Mouse (Mus musculus) stomach, postnatal 0 days (tissue): ENCODE data around the gene Med13l. TPM values are rescaled to one million over a fixed set of nuclear protein-coding genes. Genes with fewer than 3 reads are reported as not detected.

ENCODE experiments used
- ATAC-seq: fragments of 200-750 bp; cut with Nextera tagmentation; 2 replicates; pipeline ENCODE4 v1.8.0; 2017; ENCODE audit not compliant: low FRiP score, low TSS enrichment
- DNase-seq: peaks from one replicate; pipeline ENCODE4 v3.0.0-alpha.2; 2016; ENCODE audit warnings: low spot score
- H3K27ac ChIP-seq: fragments of 300-500 bp; sonication (generic); replicated peaks from 2 replicates; pipeline ENCODE4 v1.5.1; 2014; ENCODE audit warnings: mild to moderate bottlenecking, control low read depth
- H3K27me3 ChIP-seq: fragments of 300-500 bp; sonication (generic); 2 replicates; pipeline ENCODE4 v1.6.1; 2014; ENCODE audit warnings: low read length; ENCODE audit not compliant: control insufficient read depth, insufficient read depth
- H3K36me3 ChIP-seq: fragments of 300-500 bp; sonication (generic); 2 replicates; pipeline ENCODE4 v1.6.1; 2014; ENCODE audit warnings: low read length, mixed read lengths; ENCODE audit not compliant: control insufficient read depth, insufficient read depth
- H3K4me1 ChIP-seq: fragments of 300-500 bp; sonication (generic); replicated peaks from 2 replicates; pipeline ENCODE4 v1.6.1; 2014; ENCODE audit warnings: antibody characterized with exemption; ENCODE audit not compliant: control insufficient read depth, insufficient read depth
- H3K4me2 ChIP-seq: fragments of 300-500 bp; sonication (generic); replicated peaks from 2 replicates; pipeline ENCODE4 v1.6.1; 2014; ENCODE audit warnings: low read depth, mild to moderate bottlenecking, control low read depth, moderate library complexity
- H3K4me3 ChIP-seq: fragments of 300-500 bp; sonication (generic); 2 replicates; pipeline ENCODE4 v1.5.1; 2014; ENCODE audit warnings: low read depth, low read length, control low read depth
- H3K9ac ChIP-seq: fragments of 300-500 bp; sonication (generic); 2 replicates; pipeline ENCODE4 v1.6.1; 2014; ENCODE audit warnings: mild to moderate bottlenecking, low read length, control low read depth, mixed read lengths
- H3K9me3 ChIP-seq: fragments of 300-500 bp; sonication (generic); 2 replicates; pipeline ENCODE4 v1.6.1; 2016; ENCODE audit warnings: low read length; ENCODE audit not compliant: control insufficient read depth
- CTCF ChIP-seq: IDR thresholded peaks from 2 replicates; pipeline ENCODE4 v1.5.1; 2016; ENCODE audit warnings: antibody characterized with exemption, low read depth, mild to moderate bottlenecking, moderate library complexity
- EP300 ChIP-seq: optimal IDR thresholded peaks from 2 replicates; pipeline ENCODE3; 2016; ENCODE audit warnings: antibody characterized with exemption
- WGBS: fragments of 180-500 bp; shearing (Covaris S2); extraction: QIAGEN DNeasy Blood & Tissue Kit; methylation state at CpG from one replicate; pipeline ENCODE4 v1.1.7; 2014; 5-methylcytosine and 5-hydroxymethylcytosine counted together
- polyA plus RNA-seq: library from polyadenylated mRNA; unstranded; fragments of >200 nt; fragmentation: Nextera tagmentation; extraction: Ambion mirVana; gene quantifications from 2 replicates; pipeline ENCODE4 v1.2.1, GENCODE M21; 2015

Med13l gene
- polyA plus RNA-seq, 1 experiment from 2014 or later: 5.4 TPM

DNA sequence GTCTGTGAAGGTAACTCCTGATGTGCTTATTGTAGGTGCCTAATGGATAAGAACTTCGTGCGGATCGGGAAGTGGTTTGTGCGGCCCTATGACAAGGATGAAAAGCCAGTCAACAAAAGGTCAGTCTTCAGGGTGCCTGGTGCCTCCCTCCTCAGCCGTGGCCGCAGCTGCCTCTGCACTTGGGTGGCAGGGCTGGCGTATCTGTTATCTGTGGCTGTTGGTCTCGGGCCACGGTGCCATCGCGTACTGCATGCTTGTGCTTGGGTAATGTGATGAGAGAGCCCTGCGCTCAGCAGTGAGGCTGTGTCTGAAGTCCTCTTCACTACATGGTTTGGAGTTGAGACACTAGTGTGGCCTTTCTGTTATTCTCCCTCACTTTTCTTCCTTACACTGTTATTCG, 120.4 kb downstream of the Med13l start:
- 81% methylated on average over 13 of the region's 13 CpGs for WGBS
- Histone ChIP-seq H3K27me3 (no peaks in the 10 kb centered on the region), H3K36me3 (peaks cover 5% of the 10 kb centered on the region; the same call in 1 of the 2 replicates), H3K9me3 (no peaks in the 10 kb centered on the region), H3K27ac (no peak overlapping the region), H3K9ac (no peak overlapping the region), H3K4me1 (no peaks in the 10 kb centered on the region), H3K4me3 (no peak overlapping the region), H3K4me2 (no peak overlapping the region)
- no peak for DNase-seq
- no peak for ATAC-seq
- TF ChIP-seq EP300: no peak
- TF ChIP-seq CTCF: no peak

DNA sequence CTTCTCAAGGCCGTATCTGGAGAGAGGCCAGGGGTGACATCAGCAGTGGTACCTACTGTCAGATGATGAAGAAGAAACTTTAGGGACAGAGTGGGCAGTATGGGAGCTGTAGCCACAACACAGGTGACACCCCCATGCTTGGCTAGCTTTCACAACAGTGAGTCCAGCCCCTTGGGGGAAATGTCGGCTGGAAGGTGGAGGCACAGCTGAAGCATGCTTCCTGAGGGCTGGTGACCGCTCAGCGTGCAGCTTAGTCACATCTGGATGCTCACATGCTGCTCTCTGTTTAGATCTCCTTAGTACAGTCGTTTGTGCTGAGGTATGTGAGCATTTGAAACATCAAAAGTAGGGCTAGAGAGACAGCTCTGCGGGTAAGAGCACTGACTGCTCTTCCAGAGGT, 121.5 kb downstream of the Med13l start:
- Histone ChIP-seq H3K9ac (no peak overlapping the region), H3K36me3 (0 out of 2 replicates have a peak, but pooled peaks cover 5% of the 10 kb centered on the region), H3K27me3 (no peaks in the 10 kb centered on the region), H3K4me3 (no peak overlapping the region), H3K27ac (no peak overlapping the region), H3K4me1 (no peaks in the 10 kb centered on the region), H3K9me3 (no peaks in the 10 kb centered on the region), H3K4me2 (no peak overlapping the region)
- DNase-seq (no peak), ATAC-seq (no peak)
- WGBS: 91% methylated on average over 6 of the region's 6 CpGs
- no peak for TF ChIP-seq CTCF
- no peak for TF ChIP-seq EP300

DNA sequence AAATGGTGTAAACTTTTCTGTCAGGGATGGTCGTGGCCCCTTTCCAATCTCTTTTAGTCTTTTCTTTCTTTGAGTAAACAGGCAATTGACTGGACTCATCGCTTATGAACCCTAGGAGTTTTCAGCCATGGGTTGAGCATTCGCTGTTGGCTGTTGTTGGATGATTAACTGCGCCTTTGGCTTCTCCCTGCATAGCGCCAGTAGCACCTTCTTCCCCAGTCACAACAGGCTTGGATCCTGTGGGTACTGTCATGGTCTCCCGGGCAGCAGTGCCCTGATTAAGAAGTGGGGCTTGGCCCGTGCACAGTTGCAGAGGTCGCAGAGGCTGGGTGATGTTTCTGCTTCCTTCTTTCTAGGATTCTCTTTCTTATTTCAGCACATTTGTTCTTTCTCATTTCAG, 124.7 kb downstream of the Med13l start:
- H3K36me3 ChIP-seq: 0 out of 2 replicates have a peak, but pooled peaks cover 2% of the 10 kb centered on the region
- no peak overlapping the region for H3K27ac ChIP-seq
- H3K4me2 ChIP-seq: no peak overlapping the region
- TF ChIP-seq CTCF: no peak
- TF ChIP-seq EP300: no peak
- no peaks in the 10 kb centered on the region for H3K27me3 ChIP-seq
- no peak overlapping the region for H3K4me3 ChIP-seq
- no peak overlapping the region for H3K9ac ChIP-seq
- WGBS: 57% methylated on average over 8 of the region's 8 CpGs
- no peaks in the 10 kb centered on the region for H3K4me1 ChIP-seq
- ATAC-seq: no peak
- no peak for DNase-seq
- H3K9me3 ChIP-seq: no peaks in the 10 kb centered on the region

DNA sequence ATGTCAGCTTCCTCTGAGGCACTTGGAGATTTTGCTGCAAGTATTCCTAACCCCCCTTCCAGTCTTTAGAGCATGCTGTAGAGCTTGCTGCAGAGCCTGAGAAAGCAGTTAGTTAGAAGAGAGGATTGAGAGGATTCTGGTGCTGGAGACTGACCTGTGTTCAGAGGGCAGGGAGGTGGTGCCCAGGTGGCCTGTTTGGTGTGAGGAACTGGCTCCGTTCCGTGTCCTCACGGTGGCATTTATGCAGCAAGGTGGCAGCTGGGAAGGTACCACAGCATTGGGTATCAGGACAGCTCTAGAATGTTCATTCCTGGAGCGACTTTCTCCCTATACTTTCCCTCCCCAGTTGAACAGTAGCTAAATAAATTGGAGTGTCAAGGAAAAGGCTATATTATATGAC, 125.5 kb downstream of the Med13l start:
- 89% methylated on average over 4 of the region's 4 CpGs for WGBS
- DNase-seq: no peak
- Histone ChIP-seq H3K27ac (no peak overlapping the region), H3K4me3 (no peak overlapping the region), H3K9me3 (no peaks in the 10 kb centered on the region), H3K4me2 (no peak overlapping the region), H3K4me1 (no peaks in the 10 kb centered on the region), H3K27me3 (no peaks in the 10 kb centered on the region), H3K9ac (no peak overlapping the region), H3K36me3 (0 out of 2 replicates have a peak, but pooled peaks cover 2% of the 10 kb centered on the region)
- no peak for TF ChIP-seq CTCF
- TF ChIP-seq EP300: no peak
- ATAC-seq: no peak

DNA sequence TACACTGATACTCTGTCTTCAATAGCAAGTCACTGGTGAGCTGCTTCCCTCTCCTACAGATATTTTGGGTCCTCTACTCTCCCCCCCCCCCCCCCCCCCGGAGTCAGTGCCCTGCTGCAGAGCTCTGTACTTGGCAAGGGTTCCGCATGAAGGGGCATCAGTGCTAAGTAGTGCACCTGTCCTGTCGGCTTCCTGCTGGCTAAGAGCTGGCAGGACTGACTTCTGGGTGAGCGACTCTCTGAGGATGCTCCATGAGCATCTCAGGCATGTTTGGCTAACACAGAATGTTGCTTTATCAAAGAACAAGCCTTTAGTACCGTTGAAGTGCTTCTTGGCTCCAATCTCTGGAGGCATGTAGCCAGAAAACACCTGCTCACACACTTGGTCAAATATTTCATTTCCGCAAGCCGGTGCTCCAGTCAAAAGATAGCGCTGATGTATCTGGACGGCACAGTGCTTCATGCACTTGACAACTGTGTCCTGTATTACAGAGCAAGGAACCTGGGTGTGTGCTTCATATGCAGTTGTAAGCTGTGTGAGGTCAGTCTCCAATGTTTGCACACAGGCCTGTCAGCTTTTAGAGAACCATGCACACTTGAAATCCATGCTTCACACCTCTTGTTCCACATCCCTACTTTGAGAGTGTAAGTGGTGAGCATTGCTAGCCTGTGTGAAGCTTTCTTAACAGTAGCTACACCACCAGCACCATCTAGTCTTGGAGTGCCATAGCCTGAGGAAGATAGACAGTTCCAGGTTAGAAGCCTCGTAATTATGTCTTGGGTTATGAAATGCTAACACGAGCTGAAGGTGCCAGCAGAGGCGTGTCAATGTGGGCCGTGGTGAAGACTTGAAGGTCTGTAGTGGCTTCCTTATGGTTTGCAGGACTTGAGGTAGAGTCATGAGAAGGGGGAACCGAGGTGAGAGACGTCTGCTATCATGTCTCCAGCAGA, 128.7 kb downstream of the Med13l start:
- DNase-seq (no peak), ATAC-seq (no peak)
- Histone ChIP-seq H3K27ac (no peak overlapping the region), H3K36me3 (no peaks in the 10 kb centered on the region), H3K9ac (no peak overlapping the region), H3K9me3 (no peaks in the 10 kb centered on the region), H3K4me3 (no peak overlapping the region), H3K4me2 (no peak overlapping the region), H3K4me1 (no peaks in the 10 kb centered on the region), H3K27me3 (no peaks in the 10 kb centered on the region)
- TF ChIP-seq EP300: no peak
- TF ChIP-seq CTCF: no peak
- WGBS: 62% methylated on average over 13 of the region's 15 CpGs

DNA sequence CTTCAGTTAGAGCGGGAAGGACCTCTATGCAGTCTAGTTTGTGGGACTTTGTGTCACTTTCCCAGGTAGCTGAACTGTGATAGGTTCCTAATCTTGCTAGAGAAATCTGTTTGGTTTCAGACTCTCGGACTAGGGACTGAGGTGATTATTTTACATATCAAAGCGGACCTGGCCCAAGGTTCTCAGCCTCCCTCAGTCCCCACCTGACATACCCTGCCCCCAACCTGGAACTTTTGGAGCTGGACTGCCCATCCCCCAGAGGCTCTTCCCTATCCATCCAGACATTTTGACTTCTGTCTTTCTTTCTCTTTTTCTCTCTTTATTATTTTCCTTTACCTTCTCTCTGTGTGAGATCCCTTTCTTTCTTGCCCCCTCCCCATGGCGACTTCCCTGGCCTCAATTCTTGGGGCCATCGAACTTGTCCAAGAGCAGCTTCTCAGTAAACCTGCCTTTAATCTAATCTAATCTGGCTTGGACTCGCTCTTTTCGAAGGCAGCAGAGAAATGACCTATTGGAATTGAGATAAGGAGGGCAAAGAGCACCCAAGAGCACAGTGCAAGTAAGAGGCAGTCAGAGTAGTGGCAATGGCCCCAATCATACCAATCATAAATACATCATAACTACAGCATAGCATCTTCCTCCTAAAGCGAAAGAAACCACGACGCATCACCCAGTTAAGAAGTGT, 130.7 kb downstream of the Med13l start:
- H3K36me3 ChIP-seq: no peaks in the 10 kb centered on the region
- ATAC-seq (no peak), DNase-seq (no peak)
- H3K27me3 ChIP-seq: no peaks in the 10 kb centered on the region
- H3K4me2 ChIP-seq: no peak overlapping the region
- 73% methylated on average over 10 of the region's 10 CpGs for WGBS
- H3K9me3 ChIP-seq: no peaks in the 10 kb centered on the region
- H3K27ac ChIP-seq: no peak overlapping the region
- H3K9ac ChIP-seq: no peak overlapping the region
- no peaks in the 10 kb centered on the region for H3K4me1 ChIP-seq
- TF ChIP-seq EP300 (no peak), CTCF (no peak)
- no peak overlapping the region for H3K4me3 ChIP-seq
